Mouse (Mus musculus) cerebellum, adult 9-11 months (tissue): ENCODE data around the gene Ctbp2.
A peak's percentile ranks its signal among the peaks of the same experiment; 100 is the strongest.
"Not testable (repeated sequence)": the region's sequence is repeated elsewhere in the genome, so short reads cannot be mapped to it uniquely, and the experiment has no call there.

Source experiments
- DNase-seq: peaks from one replicate; pipeline ENCODE4 v3.0.0; 2022

Gene Ctbp2

GRCm38 (mm10) chr7:133117815-133118214 is 6.3 kb downstream of the Ctbp2 start:
- DNase-seq, result no peak

GRCm38 (mm10) chr7:133116542-133116941 is 7.6 kb downstream of the Ctbp2 start:
- DNase-seq, result no peak

- no peak for DNase-seq
Observed at GRCm38 (mm10) chr7:133115886-133116285, 8.3 kb downstream of the Ctbp2 start.

- peak; percentile 49 for DNase-seq
Observed at GRCm38 (mm10) chr7:133114847-133115470, 9.2 kb downstream of the Ctbp2 start.

GRCm38 (mm10) chr7:133113185-133113895 is 10.8 kb downstream of the Ctbp2 start:
- DNase-seq, result peak; percentile 4

- DNase-seq, result no peak
Observed at GRCm38 (mm10) chr7:133112351-133112831, 11.8 kb downstream of the Ctbp2 start.

GRCm38 (mm10) chr7:133109442-133109841 is 14.7 kb downstream of the Ctbp2 start:
- DNase-seq, result no peak

- DNase-seq, result no peak
Observed at GRCm38 (mm10) chr7:133108695-133109094, 15.5 kb downstream of the Ctbp2 start.

- no peak for DNase-seq
Observed at GRCm38 (mm10) chr7:133102578-133102977, 21.6 kb downstream of the Ctbp2 start.

GRCm38 (mm10) chr7:133101070-133101469 is 23.1 kb downstream of the Ctbp2 start:
- no peak for DNase-seq

- DNase-seq, result no peak
Observed at GRCm38 (mm10) chr7:133100178-133100577, 24.0 kb downstream of the Ctbp2 start.

GRCm38 (mm10) chr7:133099266-133099665 is 24.9 kb downstream of the Ctbp2 start:
- DNase-seq, result no peak

- peak; percentile 64 for DNase-seq
Observed at GRCm38 (mm10) chr7:133098118-133098793, 25.9 kb downstream of the Ctbp2 start.

- not testable (repeated sequence) for DNase-seq
Observed at GRCm38 (mm10) chr7:133095610-133096009, 28.5 kb downstream of the Ctbp2 start.

- DNase-seq, result no peak
Observed at GRCm38 (mm10) chr7:133094711-133095495, 29.3 kb downstream of the Ctbp2 start.

- DNase-seq, result no peak
Observed at GRCm38 (mm10) chr7:133094161-133094560, 30.0 kb downstream of the Ctbp2 start.

- DNase-seq, result no peak
Observed at GRCm38 (mm10) chr7:133093731-133094130, 30.4 kb downstream of the Ctbp2 start.

GRCm38 (mm10) chr7:133090641-133091040 is 33.5 kb downstream of the Ctbp2 start:
- DNase-seq, result no peak

- DNase-seq, result no peak
Observed at GRCm38 (mm10) chr7:133089621-133090260, 34.4 kb downstream of the Ctbp2 start.

GRCm38 (mm10) chr7:133088830-133089261 is 35.3 kb downstream of the Ctbp2 start:
- peak; percentile 80 for DNase-seq

GRCm38 (mm10) chr7:133088411-133088810 is 35.7 kb downstream of the Ctbp2 start:
- no peak for DNase-seq

GRCm38 (mm10) chr7:133085408-133085807 is 38.7 kb downstream of the Ctbp2 start:
- no peak for DNase-seq
